Mouse (Mus musculus) spleen, adult 2 months (tissue): ENCODE data around the gene Klf2. TPM values are rescaled to one million over a fixed set of nuclear protein-coding genes. Genes with fewer than 3 reads are reported as not detected.
A peak's percentile ranks its signal among the peaks of the same experiment; 100 is the strongest.

Experiments used
- DNase-seq, 2 experiments: peaks; one replicate each; pipeline versions ENCODE4 v3.0.0 to v3.0.0-alpha.2; 2012 to 2021; ENCODE audit warnings: low spot score in 2 of 2, low read depth in 1 of 2
- H3K27ac ChIP-seq: fragments of 200-500 bp; 2 replicates; pipeline ENCODE4 v1.5.1; 2012; ENCODE audit warnings: low read length, inconsistent platforms; ENCODE audit not compliant: insufficient read depth
- H3K27me3 ChIP-seq: fragments of 200-500 bp; 2 replicates; pipeline ENCODE4 v1.6.1; 2012; ENCODE audit warnings: mild to moderate bottlenecking, moderate library complexity, low read length, inconsistent platforms; ENCODE audit not compliant: control insufficient read depth, insufficient read depth
- H3K36me3 ChIP-seq: fragments of 200-500 bp; 2 replicates; pipeline ENCODE4 v1.6.1; 2012; ENCODE audit warnings: mild to moderate bottlenecking, low read length, inconsistent platforms; ENCODE audit not compliant: control insufficient read depth, insufficient read depth
- H3K4me1 ChIP-seq: fragments of 200-500 bp; 2 replicates; pipeline ENCODE4 v1.6.1; 2011; ENCODE audit warnings: inconsistent platforms; ENCODE audit not compliant: control insufficient read depth, insufficient read depth, insufficient read length
- H3K4me3 ChIP-seq: fragments of 200-500 bp; 2 replicates; pipeline ENCODE4 v1.5.1; 2011; ENCODE audit warnings: mild to moderate bottlenecking, inconsistent platforms; ENCODE audit not compliant: insufficient read depth, insufficient read length; ENCODE audit errors: extremely low read depth
- CTCF ChIP-seq: fragments of 200-500 bp; IDR thresholded peaks from 2 replicates; pipeline ENCODE4 v1.5.1; 2011; ENCODE audit warnings: mild to moderate bottlenecking, inconsistent platforms; ENCODE audit not compliant: insufficient read depth, insufficient read length, insufficient replicate concordance; ENCODE audit errors: extremely low read depth
- POLR2A ChIP-seq: fragments of 200-500 bp; IDR thresholded peaks from 2 replicates; pipeline ENCODE4 v1.6.1; 2011; ENCODE audit warnings: low read depth, low read length, inconsistent platforms
- WGBS: fragments of 180-500 bp; shearing (Covaris S2); methylation state at CpG from one replicate; pipeline ENCODE4 v1.1.7; 2018; 5-methylcytosine and 5-hydroxymethylcytosine counted together
- polyA plus RNA-seq: library from polyadenylated mRNA; depleted of rRNA; stranded (reverse); fragments of >200 nt; gene quantifications from 2 replicates; pipeline ENCODE4 v1.2.3, GENCODE M21; 2012

The Klf2 gene
- polyA plus RNA-seq, 1 experiment = 219 TPM

GRCm38 (mm10) chr8:72353700-72354045, 34.8 kb downstream of the Klf2 start:
- H3K27me3 ChIP-seq = no peaks in the 10 kb centered on the region
- DNase-seq = no peak
- peak overlapping the region; percentile 96 for H3K27ac ChIP-seq
- 62% methylated on average over 7 of the region's 7 CpGs for WGBS
- H3K4me3 ChIP-seq = no peak overlapping the region
- H3K4me1 ChIP-seq = peaks cover 73% of the 10 kb centered on the region
- no peaks in the 10 kb centered on the region for H3K36me3 ChIP-seq
- TF ChIP-seq CTCF = no peak
- TF ChIP-seq POLR2A = no peak

GRCm38 (mm10) chr8:72354272-72354671, 35.4 kb downstream of the Klf2 start:
- peak; percentile 84 to 88 for DNase-seq
- WGBS = 6% methylated on average over 11 of the region's 11 CpGs
- H3K4me1 ChIP-seq = peaks cover 72% of the 10 kb centered on the region
- H3K27me3 ChIP-seq = no peaks in the 10 kb centered on the region
- TF ChIP-seq POLR2A (no peak), CTCF (no peak)
- H3K4me3 ChIP-seq = no peak overlapping the region
- H3K36me3 ChIP-seq = no peaks in the 10 kb centered on the region
- H3K27ac ChIP-seq = peak overlapping the region; percentile 96

DNA sequence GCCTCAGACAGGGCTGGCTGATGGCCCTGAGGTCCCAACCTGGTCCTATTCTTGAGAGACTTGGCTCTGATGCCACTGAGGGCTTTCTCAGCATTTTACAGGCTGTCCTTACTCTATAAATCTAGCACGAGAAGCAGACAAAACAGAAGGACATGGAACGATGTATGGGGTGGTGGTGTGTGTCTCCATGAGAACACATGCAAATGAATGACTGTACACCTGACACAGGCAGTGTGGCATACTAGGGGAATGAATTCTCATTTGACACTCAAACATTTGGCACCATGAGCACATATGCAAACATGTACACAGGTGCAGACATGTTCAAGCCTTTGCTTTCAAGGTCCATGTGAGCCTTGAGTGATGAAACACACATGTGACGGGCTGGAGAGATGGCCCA, 37.8 kb downstream of the Klf2 start:
- WGBS = 64% methylated on average over 3 of the region's 3 CpGs
- peak overlapping the region; percentile 94 for H3K27ac ChIP-seq
- peaks cover 82% of the 10 kb centered on the region for H3K4me1 ChIP-seq

DNA sequence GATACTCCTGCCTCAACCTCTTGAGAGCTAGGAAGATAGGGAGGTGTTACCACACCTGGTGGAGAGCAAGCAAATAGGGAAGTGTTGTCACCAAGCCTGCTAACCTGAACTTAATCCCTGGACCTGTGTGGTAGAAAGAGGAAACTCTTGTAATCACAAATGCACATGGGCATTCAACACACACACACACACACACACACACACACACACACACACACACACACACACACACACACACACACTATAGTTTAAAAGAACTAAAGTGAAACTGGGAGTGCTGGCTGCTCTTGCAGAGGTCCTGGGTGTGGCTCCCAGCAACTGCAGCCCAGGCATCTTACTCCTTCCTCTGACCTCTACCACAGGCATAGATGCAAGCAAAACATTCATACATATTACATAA, 41.3 kb downstream of the Klf2 start:
- TF ChIP-seq CTCF = no peak
- TF ChIP-seq POLR2A = no peak
- H3K36me3 ChIP-seq = no peaks in the 10 kb centered on the region
- DNase-seq = no peak
- H3K4me1 ChIP-seq = peaks cover 77% of the 10 kb centered on the region
- H3K27ac ChIP-seq = peak overlapping the region; percentile 74
- no peak overlapping the region for H3K4me3 ChIP-seq
- H3K27me3 ChIP-seq = no peaks in the 10 kb centered on the region

More for the DNA sequence above, 37.8 kb downstream of the Klf2 start:
- DNase-seq = no peak
- Histone ChIP-seq H3K4me3 (no peak overlapping the region), H3K27me3 (no peaks in the 10 kb centered on the region), H3K36me3 (no peaks in the 10 kb centered on the region)
- TF ChIP-seq POLR2A (no peak), CTCF (no peak)

- Histone ChIP-seq H3K4me1 (peaks cover 56% of the 10 kb centered on the region), H3K27me3 (no peaks in the 10 kb centered on the region), H3K36me3 (peaks cover 2% of the 10 kb centered on the region), H3K4me3 (no peak overlapping the region), H3K27ac (peak overlapping the region; percentile 54; the same call in 1 of the 2 replicates)
- no peak for DNase-seq
- TF ChIP-seq CTCF (no peak), POLR2A (no peak)
- 94% methylated on average over 4 of the region's 4 CpGs for WGBS
These were observed 43.9 kb downstream of the Klf2 start for GRCm38 (mm10) chr8:72362754-72363153.

DNA sequence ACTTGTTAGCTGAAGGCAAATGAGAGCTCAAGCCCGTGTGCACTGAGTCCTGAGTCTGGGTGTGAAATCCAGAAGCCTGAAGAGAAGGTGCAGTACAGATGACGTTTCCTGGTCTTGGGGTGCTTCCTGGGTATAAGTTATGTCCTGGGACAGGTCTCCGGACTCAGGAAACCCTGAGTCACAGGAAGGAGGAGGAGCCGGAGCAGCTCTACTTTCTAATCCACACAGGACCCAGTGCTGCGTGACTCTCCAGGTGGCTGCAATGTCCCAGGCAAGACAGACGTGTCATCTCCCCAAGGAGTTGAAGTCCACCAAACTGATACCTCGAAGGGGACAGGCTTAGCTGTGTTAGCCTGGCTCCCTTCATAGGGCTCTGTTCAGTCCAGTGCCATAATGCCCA, 44.6 kb downstream of the Klf2 start:
- WGBS = 43% methylated on average over 7 of the region's 7 CpGs
- DNase-seq = no peak
- Histone ChIP-seq H3K36me3 (peaks cover 5% of the 10 kb centered on the region), H3K27ac (peak overlapping the region; percentile 96), H3K4me3 (no peak overlapping the region), H3K4me1 (peaks cover 49% of the 10 kb centered on the region), H3K27me3 (no peaks in the 10 kb centered on the region)
- TF ChIP-seq POLR2A (no peak), CTCF (no peak)

- H3K27ac ChIP-seq = peak overlapping the region; percentile 96
- H3K27me3 ChIP-seq = no peaks in the 10 kb centered on the region
- peaks cover 35% of the 10 kb centered on the region for H3K4me1 ChIP-seq
- peaks cover 11% of the 10 kb centered on the region for H3K36me3 ChIP-seq
- peak; percentile 30; the same call in 1 of the 2 replicates for TF ChIP-seq POLR2A
- TF ChIP-seq CTCF = no peak
- H3K4me3 ChIP-seq = peak overlapping the region; percentile 24; the same call in 1 of the 2 replicates
- WGBS = 24% methylated on average over 2 of the region's 2 CpGs
- peak in 1 of 2 experiments; percentile 66 for DNase-seq
These were observed 46.2 kb downstream of the Klf2 start for GRCm38 (mm10) chr8:72365016-72365415.

GRCm38 (mm10) chr8:72365826-72366225, 47.0 kb downstream of the Klf2 start:
- H3K27ac ChIP-seq = peak overlapping the region; percentile 96
- peaks cover 34% of the 10 kb centered on the region for H3K4me1 ChIP-seq
- DNase-seq = peak; percentile 76 to 91
- peak; percentile 99 for TF ChIP-seq CTCF
- TF ChIP-seq POLR2A = no peak
- WGBS = 4% methylated on average over 3 of the region's 3 CpGs
- peaks cover 11% of the 10 kb centered on the region for H3K36me3 ChIP-seq
- no peak overlapping the region for H3K4me3 ChIP-seq
- H3K27me3 ChIP-seq = no peaks in the 10 kb centered on the region
